Mouse (Mus musculus): ENCODE measurements around the gene Rnf113a2.

- TF ChIP-seq CTCF (IDR thresholded peaks at IDR 0.05; ENCODE audit: extremely low read depth, insufficient read length, insufficient replicate concordance, low read depth, low read length) (peak; percentile 15; the same call in 1 of the 2 replicates), POLR2A (IDR thresholded peaks at IDR 0.05; ENCODE audit: low read depth, low read length) (no peak)
Measured at GRCm38 (mm10) chr12:84407259-84407658, 9.7 kb upstream of the Rnf113a2 start.
